Mouse (Mus musculus): ENCODE data around the gene Gapdhs. TPM values are rescaled to one million over a fixed set of nuclear protein-coding genes. Genes with fewer than 3 reads are reported as not detected.

Gene Gapdhs
- total RNA-seq, 2 experiments from 2014 or later, result not detected

- intact Hi-C loops (cut with DNase I), result no loop called here
- DNase-seq, result no peak
Observed at GRCm38 (mm10) chr7:30683425-30683824, 60.1 kb downstream of the Gapdhs start.

GRCm38 (mm10) chr7:30681897-30682296 lies 61.6 kb downstream of the Gapdhs start:
- intact Hi-C loops (cut with DNase I), result no loop called here
- DNase-seq, result no peak

Other genes starting within 250 kb of the Gapdhs start
- gene Arhgap33, start 208.6 kb downstream of the Gapdhs start, total RNA-seq (2021), result 100 to 1,000 TPM; 356 to 358 TPM
- gene Hspb6, start 191.5 kb downstream of the Gapdhs start, total RNA-seq (2021), result 1 to 10 TPM; 4.7 to 5.5 TPM
- 10 to 100 TPM in 1 of 2 experiments, 1 to 10 TPM in 1; 7.6 to 10.1 TPM for gene Proser3, start 191.4 kb downstream of the Gapdhs start, total RNA-seq (2021)
- 10 to 100 TPM; 29.6 to 34.6 TPM for gene Lin37, start 183.8 kb downstream of the Gapdhs start, total RNA-seq (2021)
- gene U2af1l4, start 180.4 kb downstream of the Gapdhs start, total RNA-seq (2021), result 10 to 100 TPM; 50.6 to 56.7 TPM
- 1 to 10 TPM; 5.9 to 6.3 TPM for gene Gm49396, start 180.3 kb downstream of the Gapdhs start, total RNA-seq (2021)
- 10 to 100 TPM; 78.5 to 81.4 TPM for gene Psenen, start 180.1 kb downstream of the Gapdhs start, total RNA-seq (2021)
- gene Igflr1, start 178.3 kb downstream of the Gapdhs start, total RNA-seq (2021), result 1 to 10 TPM; 3.1 to 3.6 TPM
- 10 to 100 TPM; 69.9 to 79.7 TPM for gene Kmt2b, start 155.0 kb downstream of the Gapdhs start, total RNA-seq (2021)
- gene Zbtb32, start 144.8 kb downstream of the Gapdhs start, total RNA-seq (2021), result not detected
- gene Upk1a, start 130.8 kb downstream of the Gapdhs start, total RNA-seq (2021), result under 1 TPM; 0.24 to 0.54 TPM
- 100 to 1,000 TPM; 573 to 579 TPM for gene Cox6b1, start 117.5 kb downstream of the Gapdhs start, total RNA-seq (2021)
- not detected for gene Etv2, start 107.8 kb downstream of the Gapdhs start, total RNA-seq (2021)
- gene Rbm42, start 93.4 kb downstream of the Gapdhs start, total RNA-seq (2021), result 10 to 100 TPM; 81.9 TPM
- 10 to 100 TPM; 12.7 to 13.3 TPM for gene Haus5, start 78.7 kb downstream of the Gapdhs start, total RNA-seq (2021)
- not detected for gene Pmis2, start 72.1 kb downstream of the Gapdhs start, total RNA-seq (2021)
- gene 2200002J24Rik, start 44.8 kb downstream of the Gapdhs start, total RNA-seq (2021), result not detected
- gene Atp4a, start 31.5 kb downstream of the Gapdhs start, total RNA-seq (2021), result 1 to 10 TPM; 4.0 to 5.1 TPM
- gene Tmem147, start 14.1 kb downstream of the Gapdhs start, total RNA-seq (2021), result 100 to 1,000 TPM; 130 to 146 TPM
- 10 to 100 TPM in 1 of 2 experiments, 1 to 10 TPM in 1; 8.5 to 12.2 TPM for gene Sbsn, start 7.8 kb upstream of the Gapdhs start, total RNA-seq (2021)
- 1 to 10 TPM; 1.4 to 1.7 TPM for gene Dmkn, start 20.1 kb upstream of the Gapdhs start, total RNA-seq (2021)
- gene Krtdap, start 44.2 kb upstream of the Gapdhs start, total RNA-seq (2021), result not detected
- not detected for gene Ffar2, start 80.1 kb upstream of the Gapdhs start, total RNA-seq (2021)
- not detected for gene Ffar3, start 112.5 kb upstream of the Gapdhs start, total RNA-seq (2021)
- gene Ffar1, start 117.9 kb upstream of the Gapdhs start, total RNA-seq (2021), result not detected
- under 1 TPM; 0.44 to 0.48 TPM for gene Cd22, start 136.7 kb upstream of the Gapdhs start, total RNA-seq (2021)
- 1 to 10 TPM; 1.3 to 3.4 TPM for gene Mag, start 171.2 kb upstream of the Gapdhs start, total RNA-seq (2021)
- gene Hamp2, start 181.0 kb upstream of the Gapdhs start, total RNA-seq (2021), result not detected
- not detected for gene Hamp, start 200.4 kb upstream of the Gapdhs start, total RNA-seq (2021)
- gene Usf2, start 213.1 kb upstream of the Gapdhs start, total RNA-seq (2021), result 100 to 1,000 TPM in 1 of 2 experiments, 10 to 100 TPM in 1; 92.8 to 105 TPM
- gene Lsr, start 229.8 kb upstream of the Gapdhs start, total RNA-seq (2021), result 10 to 100 TPM; 12.5 to 12.8 TPM
- under 1 TPM in 1 of 2 experiments, not detected in 1; 0.42 TPM for gene Fam187b, start 230.1 kb upstream of the Gapdhs start, total RNA-seq (2021)

Data from left cerebral cortex, postnatal 4 days (tissue).